Mouse (Mus musculus) megakaryocyte progenitor cell, adult 5-6 weeks (primary cell): ENCODE measurements at regions not wholly inside any gene's neighbourhood (a gene's known extent, or its start where the extent isn't known, plus 50 kb on each side); places are given as distances from the start of the nearest gene placed in this dataset.

Source experiments
- ATAC-seq: replicated peaks from 2 replicates; pipeline ENCODE4 v1.8.0; 2016; ENCODE audit warnings: mild to moderate bottlenecking, moderate TSS enrichment, inconsistent platforms; ENCODE audit not compliant: poor library complexity

GRCm38 (mm10) chr10:85242701-85243100 lies 57.8 kb upstream of the Cry1 start:
- no peak for ATAC-seq

- no peak for ATAC-seq
These were observed 58.7 kb upstream of the Cry1 start for GRCm38 (mm10) chr10:85243556-85243955.

- peak; percentile 53 for ATAC-seq
These were observed 80.9 kb upstream of the Cry1 start for GRCm38 (mm10) chr10:85265746-85266145.

DNA sequence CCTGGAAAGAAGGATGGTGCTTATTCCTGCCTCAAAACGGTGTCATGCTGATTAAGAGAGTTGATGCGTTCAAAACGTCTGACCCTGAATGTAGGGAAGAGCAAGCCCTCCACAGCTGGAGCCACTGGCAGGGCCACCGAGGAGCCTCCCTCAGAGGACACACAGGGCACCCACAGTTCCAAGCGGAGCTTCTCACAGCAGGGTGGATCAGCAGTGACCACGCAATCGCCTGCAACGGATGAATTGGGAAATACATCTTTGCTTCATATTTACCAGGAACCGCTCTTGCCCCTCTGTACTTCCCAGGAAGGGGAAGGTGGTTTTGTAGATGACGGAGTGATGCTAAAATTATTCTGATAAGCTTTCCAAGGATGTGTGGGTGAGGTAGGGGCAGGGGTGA lies 81.3 kb upstream of the Cry1 start:
- ATAC-seq, result peak; percentile 94

DNA sequence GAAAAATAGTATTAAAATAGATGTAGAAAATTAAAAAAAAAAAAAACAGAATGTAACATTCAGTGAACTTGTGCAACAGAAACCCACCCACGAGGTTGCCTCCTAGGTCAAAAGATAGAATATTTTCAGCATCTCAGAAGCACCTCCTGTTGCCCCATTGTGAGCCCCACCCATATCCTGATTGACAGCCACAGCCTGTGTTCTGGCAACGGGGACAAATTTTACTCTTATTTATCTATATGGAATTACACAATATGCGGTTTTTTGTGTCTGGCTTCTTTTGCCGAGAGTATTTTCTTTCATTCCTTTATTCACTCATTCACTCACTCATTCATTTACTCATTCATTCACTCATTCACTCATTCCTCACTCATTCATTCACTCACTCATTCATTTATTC lies 81.9 kb upstream of the Cry1 start:
- peak; percentile 54 for ATAC-seq

- no peak for ATAC-seq
These were observed 85.3 kb upstream of the Cry1 start for GRCm38 (mm10) chr10:85270209-85270608.

GRCm38 (mm10) chr10:85276793-85277192 lies 91.9 kb upstream of the Cry1 start:
- no peak for ATAC-seq

- no peak for ATAC-seq
These were observed 94.7 kb upstream of the Btbd11 start for GRCm38 (mm10) chr10:85291733-85292476.

GRCm38 (mm10) chr10:85292477-85292855 lies 94.1 kb upstream of the Btbd11 start:
- ATAC-seq, result no peak

- ATAC-seq, result peak; percentile 77
These were observed 93.4 kb upstream of the Btbd11 start for GRCm38 (mm10) chr10:85293071-85293783.

- ATAC-seq, result no peak
These were observed 91.3 kb upstream of the Btbd11 start for GRCm38 (mm10) chr10:85295133-85295887.

DNA sequence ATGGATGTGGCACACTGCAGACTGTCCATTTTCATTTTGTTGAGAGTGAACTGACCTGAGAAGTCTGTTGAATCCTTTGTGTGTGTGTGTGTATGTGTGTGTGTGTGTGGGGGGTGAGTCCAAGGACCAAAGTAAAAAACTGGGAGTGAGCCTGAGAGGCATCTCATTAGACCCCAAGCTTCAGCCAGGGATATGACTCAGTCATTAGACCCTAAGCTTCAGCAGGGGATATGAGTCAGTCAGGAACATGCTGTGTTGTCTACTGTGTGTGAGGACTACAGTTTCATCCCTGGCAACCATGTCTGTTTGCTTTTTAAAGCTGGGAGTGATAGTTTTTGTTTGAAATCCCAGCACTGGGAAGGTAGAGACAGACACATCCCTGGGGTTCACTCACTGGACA lies 74.8 kb upstream of the Btbd11 start:
- ATAC-seq, result no peak

DNA sequence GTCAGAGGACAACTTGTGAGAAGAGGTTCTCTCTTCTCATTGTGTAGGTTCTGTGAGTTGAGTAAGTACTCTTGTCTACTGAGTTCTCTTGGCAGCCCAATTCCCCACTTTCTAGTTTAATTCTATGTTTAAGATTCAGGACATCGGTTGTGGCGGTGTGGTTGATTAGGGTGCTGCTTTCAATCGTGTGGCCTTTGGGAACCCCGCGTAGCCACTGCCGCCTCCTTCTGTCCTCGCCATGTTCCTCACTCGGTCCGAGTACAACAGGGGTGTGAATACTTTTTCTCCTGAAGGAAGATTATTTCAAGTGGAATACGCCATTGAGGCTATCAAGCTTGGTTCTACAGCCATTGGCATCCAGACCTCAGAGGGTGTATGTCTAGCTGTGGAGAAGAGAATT lies 73.3 kb upstream of the Btbd11 start:
- ATAC-seq, result peak; percentile 52; the same call in 1 of the 2 replicates

- ATAC-seq, result no peak
These were observed 65.6 kb upstream of the Btbd11 start for GRCm38 (mm10) chr10:85320971-85321370.

DNA sequence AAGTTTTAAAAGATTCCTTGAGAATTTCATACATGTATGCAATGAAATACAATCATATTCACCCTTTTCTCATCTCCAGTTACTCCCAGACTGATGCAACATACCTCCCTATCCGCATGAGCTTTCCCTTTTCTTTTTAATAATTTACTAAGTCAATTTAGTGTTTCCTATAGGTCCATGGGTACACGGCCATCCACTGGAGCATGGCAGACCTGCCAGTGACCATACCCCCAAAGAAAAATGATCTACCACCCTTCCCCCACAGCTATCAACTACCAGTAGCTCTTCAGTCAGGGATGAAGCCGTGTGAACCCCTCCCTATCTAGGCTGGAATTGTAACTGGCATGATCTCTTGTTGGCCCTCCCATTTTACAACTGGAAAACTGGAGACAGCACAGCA lies 64.3 kb upstream of the Btbd11 start:
- ATAC-seq, result no peak

GRCm38 (mm10) chr10:85329382-85329781 lies 57.2 kb upstream of the Btbd11 start:
- ATAC-seq, result no peak

DNA sequence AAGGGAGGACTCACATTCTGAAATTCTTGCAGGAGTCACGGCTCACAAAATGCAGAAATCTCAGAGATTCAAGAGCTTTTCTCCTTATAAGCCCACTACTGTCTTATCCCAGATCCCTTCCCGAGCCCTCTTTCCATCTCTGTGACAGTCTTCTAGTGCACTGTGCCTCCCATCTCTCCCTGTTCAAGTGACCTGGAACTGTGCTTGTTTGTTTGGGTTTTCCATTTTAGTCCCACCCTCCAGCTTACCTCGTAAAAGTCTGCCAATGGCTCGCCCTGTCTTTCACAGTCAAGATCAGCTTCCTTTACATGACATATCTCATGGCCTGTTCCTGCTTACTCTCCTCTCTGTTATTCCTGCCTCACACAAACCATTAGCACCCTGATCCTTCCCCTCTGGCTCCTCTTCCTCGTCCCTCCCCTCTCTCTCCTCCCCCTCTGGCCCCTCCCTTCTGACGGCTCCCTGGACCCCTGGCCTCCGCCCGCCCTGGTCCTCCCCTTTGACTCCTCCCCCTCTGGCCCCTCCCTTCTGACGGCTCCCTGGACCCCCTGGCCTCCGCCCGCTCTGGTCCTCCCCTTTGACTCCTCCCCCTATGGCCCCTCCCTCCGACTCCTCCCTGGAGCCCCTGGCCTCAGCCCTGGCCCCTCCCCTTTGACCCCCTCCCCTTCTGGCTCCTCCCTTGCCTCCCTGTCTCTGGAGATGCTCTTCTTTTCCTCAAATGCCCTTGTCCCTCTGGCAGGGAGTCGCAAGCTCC lies 55.5 kb upstream of the Btbd11 start:
- ATAC-seq, result no peak
